Mouse (Mus musculus) liver, postnatal 0 days (tissue): Measurements from ENCODE around the gene Myrfl. TPM values are rescaled to one million over a fixed set of nuclear protein-coding genes. Genes with fewer than 3 reads are reported as not detected.

Experiments used
- ATAC-seq: fragments of 200-750 bp; cut with Nextera tagmentation; 2 replicates; pipeline ENCODE4 v1.8.0; 2017; ENCODE audit warnings: mild to moderate bottlenecking, moderate library complexity
- DNase-seq: peaks from one replicate; pipeline ENCODE4 v3.0.0-alpha.2; 2016
- H3K27ac ChIP-seq: fragments of 300-500 bp; sonication (generic); 2 replicates; pipeline ENCODE4 v1.5.1; 2014; ENCODE audit warnings: antibody characterized with exemption, moderate library complexity, mild to moderate bottlenecking, low read depth
- H3K27me3 ChIP-seq: fragments of 300-500 bp; sonication (generic); 2 replicates; pipeline ENCODE4 v1.6.1; 2014; ENCODE audit warnings: low read length, control low read depth, mixed read lengths; ENCODE audit not compliant: insufficient read depth
- H3K36me3 ChIP-seq: fragments of 300-500 bp; sonication (generic); replicated peaks from 2 replicates; pipeline ENCODE4 v1.6.1; 2014; ENCODE audit warnings: mild to moderate bottlenecking, control low read depth, low read length, moderate library complexity, mixed read lengths; ENCODE audit not compliant: insufficient read depth
- H3K4me1 ChIP-seq: fragments of 300-500 bp; sonication (generic); 2 replicates; pipeline ENCODE4 v1.6.1; 2014; ENCODE audit warnings: antibody characterized with exemption, mild to moderate bottlenecking, control low read depth; ENCODE audit not compliant: insufficient read depth
- H3K4me2 ChIP-seq: fragments of 300-500 bp; sonication (generic); 2 replicates; pipeline ENCODE4 v1.6.1; 2014; ENCODE audit warnings: low read depth, mild to moderate bottlenecking, low read length, moderate library complexity, mixed read lengths
- H3K4me3 ChIP-seq: fragments of 300-500 bp; sonication (generic); 2 replicates; pipeline ENCODE4 v1.5.1; 2014; ENCODE audit warnings: low read depth, low read length
- H3K9ac ChIP-seq: fragments of 300-500 bp; sonication (generic); replicated peaks from 2 replicates; pipeline ENCODE4 v1.6.1; 2014; ENCODE audit warnings: mild to moderate bottlenecking, moderate library complexity
- H3K9me3 ChIP-seq: fragments of 300-500 bp; sonication (generic); 2 replicates; pipeline ENCODE4 v1.6.1; 2016; ENCODE audit warnings: mild to moderate bottlenecking, control low read depth, low read length, mixed read lengths
- CTCF ChIP-seq: sonication (generic); IDR thresholded peaks from 2 replicates; pipeline ENCODE4 v1.5.1; 2016; ENCODE audit warnings: antibody characterized with exemption, low read depth
- EP300 ChIP-seq: IDR thresholded peaks from 2 replicates; pipeline ENCODE4 v1.6.1; 2016; ENCODE audit warnings: antibody characterized with exemption, low read depth, mild to moderate bottlenecking
- WGBS: fragments of 180-500 bp; shearing (Covaris S2); extraction: QIAGEN DNeasy Blood & Tissue Kit; methylation state at CpG from one replicate; pipeline ENCODE4 v1.1.7; 2014; ENCODE audit not compliant: insufficient replicate concordance; 5-methylcytosine and 5-hydroxymethylcytosine counted together
- polyA plus RNA-seq: library from polyadenylated mRNA; unstranded; fragments of >200 nt; fragmentation: Nextera tagmentation; extraction: Ambion mirVana; gene quantifications from 2 replicates; pipeline ENCODE4 v1.2.1, GENCODE M21; 2015

Myrfl gene
- polyA plus RNA-seq, 1 experiment from 2014 or later: not detected

- no peaks in the 10 kb centered on the region for H3K27me3 ChIP-seq
- no peak overlapping the region for H3K27ac ChIP-seq
- H3K4me3 ChIP-seq: no peak overlapping the region
- ATAC-seq: no peak
- H3K9ac ChIP-seq: no peak overlapping the region
- 79% methylated on average over 8 of the region's 8 CpGs for WGBS
- no peaks in the 10 kb centered on the region for H3K9me3 ChIP-seq
- TF ChIP-seq EP300 (no peak), CTCF (no peak)
- no peaks in the 10 kb centered on the region for H3K36me3 ChIP-seq
- H3K4me1 ChIP-seq: no peaks in the 10 kb centered on the region; the same call in 1 of the 2 replicates
- DNase-seq: no peak
- no peak overlapping the region for H3K4me2 ChIP-seq
These were observed 161.1 kb downstream of the Myrfl start for GRCm38 (mm10) chr10:116735607-116736006.

- ATAC-seq (no peak), DNase-seq (no peak)
- Histone ChIP-seq H3K27me3 (no peaks in the 10 kb centered on the region), H3K9ac (no peak overlapping the region), H3K36me3 (no peaks in the 10 kb centered on the region), H3K4me2 (no peak overlapping the region), H3K4me3 (no peak overlapping the region), H3K9me3 (no peaks in the 10 kb centered on the region), H3K4me1 (no peaks in the 10 kb centered on the region; the same call in 1 of the 2 replicates), H3K27ac (no peak overlapping the region)
- WGBS: 72% methylated on average over 7 of the region's 7 CpGs
- TF ChIP-seq EP300 (no peak), CTCF (no peak)
These were observed 163.1 kb downstream of the Myrfl start for GRCm38 (mm10) chr10:116733651-116734050.

GRCm38 (mm10) chr10:116730033-116730652 is 166.6 kb downstream of the Myrfl start:
- TF ChIP-seq CTCF (no peak), EP300 (no peak)
- no peaks in the 10 kb centered on the region for H3K9me3 ChIP-seq
- no peaks in the 10 kb centered on the region for H3K36me3 ChIP-seq
- WGBS: 66% methylated on average over 10 of the region's 10 CpGs
- no peaks in the 10 kb centered on the region for H3K27me3 ChIP-seq
- H3K4me3 ChIP-seq: no peak overlapping the region
- no peak for DNase-seq
- H3K27ac ChIP-seq: no peak overlapping the region
- no peak overlapping the region for H3K4me2 ChIP-seq
- no peak for ATAC-seq
- no peak overlapping the region for H3K9ac ChIP-seq
- H3K4me1 ChIP-seq: no peaks in the 10 kb centered on the region; the same call in 1 of the 2 replicates

GRCm38 (mm10) chr10:116728860-116729259 is 167.9 kb downstream of the Myrfl start:
- Histone ChIP-seq H3K27me3 (no peaks in the 10 kb centered on the region), H3K4me1 (no peaks in the 10 kb centered on the region; the same call in 1 of the 2 replicates)
- ATAC-seq: no peak

GRCm38 (mm10) chr10:116727702-116728298 is 168.9 kb downstream of the Myrfl start:
- ATAC-seq (no peak), DNase-seq (no peak)
- 0 out of 2 replicates have a peak overlapping the region, but pooled peaks have one; percentile 8 for H3K4me3 ChIP-seq
- peak overlapping the region; percentile 45 for H3K4me2 ChIP-seq
- H3K4me1 ChIP-seq: no peaks in the 10 kb centered on the region; the same call in 1 of the 2 replicates
- no peaks in the 10 kb centered on the region for H3K9me3 ChIP-seq
- TF ChIP-seq CTCF: no peak
- no peak for TF ChIP-seq EP300
- H3K9ac ChIP-seq: no peak overlapping the region
- no peaks in the 10 kb centered on the region for H3K27me3 ChIP-seq
- H3K36me3 ChIP-seq: no peaks in the 10 kb centered on the region
- H3K27ac ChIP-seq: no peak overlapping the region
- 35% methylated on average over 14 of the region's 14 CpGs for WGBS

More at GRCm38 (mm10) chr10:116728860-116729259, 167.9 kb downstream of the Myrfl start:
- no peak overlapping the region for H3K27ac ChIP-seq
- no peak overlapping the region for H3K4me3 ChIP-seq
- no peak for TF ChIP-seq CTCF
- no peak for TF ChIP-seq EP300
- H3K9ac ChIP-seq: no peak overlapping the region
- no peaks in the 10 kb centered on the region for H3K9me3 ChIP-seq
- no peak overlapping the region for H3K4me2 ChIP-seq
- no peak for DNase-seq
- 58% methylated on average over 7 of the region's 10 CpGs for WGBS
- H3K36me3 ChIP-seq: no peaks in the 10 kb centered on the region

Other genes starting within 250 kb of the Myrfl start
- 15.5 and 17.5 TPM in 2 replicates for gene Rab3ip, start 53.9 kb upstream of the Myrfl start, polyA plus RNA-seq
- not detected in 2 replicates for gene Gm10271, start 75.7 kb upstream of the Myrfl start, polyA plus RNA-seq
- 0.08 TPM in 1 of 2 replicates, not detected in the other for gene Best3, start 89.4 kb upstream of the Myrfl start, polyA plus RNA-seq
- gene Lrrc10, start 148.4 kb upstream of the Myrfl start, polyA plus RNA-seq: not detected in 2 replicates
- 101 and 105 TPM in 2 replicates for gene Cct2, start 166.9 kb upstream of the Myrfl start, polyA plus RNA-seq